Mouse (Mus musculus): ENCODE data around the gene Glipr1. TPM values are rescaled to one million over a fixed set of nuclear protein-coding genes. Genes with fewer than 3 reads are reported as not detected.
"Not testable (repeated sequence)": the region's sequence is repeated elsewhere in the genome, so short reads cannot be mapped to it uniquely, and the experiment has no call there.

The Glipr1 gene
- polyA plus RNA-seq (2012; rRNA removed) = 1.0 and 1.3 TPM in 2 replicates

- TF ChIP-seq POLR2A (IDR thresholded peaks at IDR 0.05; ENCODE audit: extremely low read depth, insufficient read depth, low read length) = no peak
- no peak for TF ChIP-seq CTCF (IDR thresholded peaks at IDR 0.05; ENCODE audit: extremely low read depth, insufficient read depth, low read length)
- Histone ChIP-seq H3K4me3 (ENCODE audit: insufficient read depth, low read length) (no peak within 1 kb of the TSS), H3K4me1 (ENCODE audit: control insufficient read depth, insufficient read depth, low read length) (no peaks in the 10 kb centered on the region), H3K27ac (ENCODE audit: insufficient read depth, low read length) (no peak within 1 kb of the TSS)
Observed at GRCm38 (mm10) chr10:112002544-112003215, at the start of gene Glipr1. TSS of gene Glipr1 (minus strand) at chr10:112002631.

GRCm38 (mm10) chr10:112051956-112052355 is 49.5 kb upstream of the Glipr1 start:
- H3K4me3 ChIP-seq (ENCODE audit: insufficient read depth, low read length) = not testable (repeated sequence)

GRCm38 (mm10) chr10:112051220-112051619 is 48.8 kb upstream of the Glipr1 start:
- TF ChIP-seq POLR2A (IDR thresholded peaks at IDR 0.05; ENCODE audit: extremely low read depth, insufficient read depth, low read length) = no peak
- TF ChIP-seq CTCF (IDR thresholded peaks at IDR 0.05; ENCODE audit: extremely low read depth, insufficient read depth, low read length) = no peak
- Histone ChIP-seq H3K27ac (ENCODE audit: insufficient read depth, low read length) (no peak overlapping the region), H3K4me1 (ENCODE audit: control insufficient read depth, insufficient read depth, low read length) (no peaks in the 10 kb centered on the region), H3K4me3 (ENCODE audit: insufficient read depth, low read length) (no peak overlapping the region)

More at GRCm38 (mm10) chr10:112051956-112052355, 49.5 kb upstream of the Glipr1 start:
- not testable (repeated sequence) for H3K4me1 ChIP-seq (ENCODE audit: control insufficient read depth, insufficient read depth, low read length); H3K27ac ChIP-seq (ENCODE audit: insufficient read depth, low read length)

- H3K27ac ChIP-seq (ENCODE audit: insufficient read depth, low read length); H3K4me3 ChIP-seq (ENCODE audit: insufficient read depth, low read length); H3K4me1 ChIP-seq (ENCODE audit: control insufficient read depth, insufficient read depth, low read length): not testable (repeated sequence)
Observed at GRCm38 (mm10) chr10:112044283-112044682, 41.9 kb upstream of the Glipr1 start.

- H3K27ac ChIP-seq (ENCODE audit: insufficient read depth, low read length); H3K4me3 ChIP-seq (ENCODE audit: insufficient read depth, low read length); H3K4me1 ChIP-seq (ENCODE audit: control insufficient read depth, insufficient read depth, low read length): not testable (repeated sequence)
Observed at GRCm38 (mm10) chr10:112043523-112043922, 41.1 kb upstream of the Glipr1 start.

- H3K4me1 ChIP-seq (ENCODE audit: control insufficient read depth, insufficient read depth, low read length); H3K27ac ChIP-seq (ENCODE audit: insufficient read depth, low read length); H3K4me3 ChIP-seq (ENCODE audit: insufficient read depth, low read length): not testable (repeated sequence)
Observed at GRCm38 (mm10) chr10:112028689-112029088, 26.3 kb upstream of the Glipr1 start.

GRCm38 (mm10) chr10:112023585-112023984 is 21.2 kb upstream of the Glipr1 start:
- TF ChIP-seq POLR2A (IDR thresholded peaks at IDR 0.05; ENCODE audit: extremely low read depth, insufficient read depth, low read length) (no peak), CTCF (IDR thresholded peaks at IDR 0.05; ENCODE audit: extremely low read depth, insufficient read depth, low read length) (no peak)
- Histone ChIP-seq H3K4me1 (ENCODE audit: control insufficient read depth, insufficient read depth, low read length) (no peaks in the 10 kb centered on the region), H3K27ac (ENCODE audit: insufficient read depth, low read length) (no peak overlapping the region), H3K4me3 (ENCODE audit: insufficient read depth, low read length) (no peak overlapping the region)

- not testable (repeated sequence) for H3K4me1 ChIP-seq (ENCODE audit: control insufficient read depth, insufficient read depth, low read length); H3K4me3 ChIP-seq (ENCODE audit: insufficient read depth, low read length); H3K27ac ChIP-seq (ENCODE audit: insufficient read depth, low read length)
Observed at GRCm38 (mm10) chr10:112009511-112009910, 7.1 kb upstream of the Glipr1 start.

GRCm38 (mm10) chr10:112001756-112002520 is 493 bp downstream of the Glipr1 start:
- H3K27ac ChIP-seq (ENCODE audit: insufficient read depth, low read length) = no peak overlapping the region
- no peaks in the 10 kb centered on the region for H3K4me1 ChIP-seq (ENCODE audit: control insufficient read depth, insufficient read depth, low read length)
- TF ChIP-seq POLR2A (IDR thresholded peaks at IDR 0.05; ENCODE audit: extremely low read depth, insufficient read depth, low read length) (no peak), CTCF (IDR thresholded peaks at IDR 0.05; ENCODE audit: extremely low read depth, insufficient read depth, low read length) (no peak)
- no peak overlapping the region for H3K4me3 ChIP-seq (ENCODE audit: insufficient read depth, low read length)

GRCm38 (mm10) chr10:112001350-112001749 is 1.1 kb downstream of the Glipr1 start:
- H3K4me3 ChIP-seq (ENCODE audit: insufficient read depth, low read length) = no peak overlapping the region
- H3K4me1 ChIP-seq (ENCODE audit: control insufficient read depth, insufficient read depth, low read length) = no peaks in the 10 kb centered on the region
- no peak overlapping the region for H3K27ac ChIP-seq (ENCODE audit: insufficient read depth, low read length)
- TF ChIP-seq CTCF (IDR thresholded peaks at IDR 0.05; ENCODE audit: extremely low read depth, insufficient read depth, low read length) (no peak), POLR2A (IDR thresholded peaks at IDR 0.05; ENCODE audit: extremely low read depth, insufficient read depth, low read length) (no peak)

GRCm38 (mm10) chr10:112000568-112000967 is 1.9 kb downstream of the Glipr1 start:
- Histone ChIP-seq H3K4me3 (ENCODE audit: insufficient read depth, low read length) (no peak overlapping the region), H3K27ac (ENCODE audit: insufficient read depth, low read length) (no peak overlapping the region), H3K4me1 (ENCODE audit: control insufficient read depth, insufficient read depth, low read length) (no peaks in the 10 kb centered on the region)
- TF ChIP-seq POLR2A (IDR thresholded peaks at IDR 0.05; ENCODE audit: extremely low read depth, insufficient read depth, low read length) (no peak), CTCF (IDR thresholded peaks at IDR 0.05; ENCODE audit: extremely low read depth, insufficient read depth, low read length) (no peak)

All from cortical plate, adult 2 months (tissue).